Mouse (Mus musculus) intestine, embryonic 15.5 days (tissue): Measurements from ENCODE around the gene Irx4. TPM values are rescaled to one million over a fixed set of nuclear protein-coding genes. Genes with fewer than 3 reads are reported as not detected.

Experiments
- ATAC-seq: fragments of 200-750 bp; cut with Nextera tagmentation; 2 replicates; pipeline ENCODE4 v1.8.0; 2017; ENCODE audit warnings: moderate TSS enrichment, moderate library complexity
- H3K27ac ChIP-seq: fragments of 300-500 bp; sonication (generic); 2 replicates; pipeline ENCODE4 v1.5.1; 2015; ENCODE audit warnings: mild to moderate bottlenecking, inconsistent platforms
- H3K27me3 ChIP-seq: fragments of 300-500 bp; sonication (generic); replicated peaks from 2 replicates; pipeline ENCODE4 v1.6.1; 2015; ENCODE audit warnings: inconsistent platforms
- H3K36me3 ChIP-seq: fragments of 300-500 bp; sonication (generic); 2 replicates; pipeline ENCODE4 v1.6.1; 2015; ENCODE audit warnings: inconsistent platforms
- H3K4me1 ChIP-seq: fragments of 300-500 bp; sonication (generic); replicated peaks from 2 replicates; pipeline ENCODE4 v1.6.1; 2015; ENCODE audit warnings: inconsistent platforms
- H3K4me2 ChIP-seq: fragments of 300-500 bp; sonication (generic); replicated peaks from 2 replicates; pipeline ENCODE4 v1.6.1; 2015; ENCODE audit warnings: mild to moderate bottlenecking, inconsistent platforms
- H3K4me3 ChIP-seq: fragments of 300-500 bp; sonication (generic); replicated peaks from 2 replicates; pipeline ENCODE4 v1.5.1; 2015; ENCODE audit warnings: inconsistent platforms
- H3K9ac ChIP-seq: fragments of 300-500 bp; sonication (generic); 2 replicates; pipeline ENCODE4 v1.6.1; 2015; ENCODE audit warnings: inconsistent platforms
- H3K9me3 ChIP-seq: fragments of 300-500 bp; sonication (generic); 2 replicates; pipeline ENCODE4 v1.6.1; 2016; ENCODE audit warnings: inconsistent platforms
- WGBS: fragments of 180-500 bp; shearing (Covaris S2); methylation state at CpG from one replicate; pipeline ENCODE4 v1.1.7; 2015; 5-methylcytosine and 5-hydroxymethylcytosine counted together
- polyA plus RNA-seq: library from polyadenylated mRNA; unstranded; fragments of >200 nt; fragmentation: Nextera tagmentation; extraction: Ambion mirVana; gene quantifications from 2 replicates; pipeline ENCODE4 v1.2.1, GENCODE M21; 2015

Irx4 gene
- polyA plus RNA-seq = 0.26 and 0.47 TPM in 2 replicates

GRCm38 (mm10) chr13:73260354-73261035 lies at the start of gene Irx4:
TSS of gene Irx4 (plus strand) at chr13:73260479.
- no peak for ATAC-seq
- Histone ChIP-seq H3K4me1 (peaks cover 23% of the 10 kb centered on the region), H3K4me3 (peak within 1 kb of the TSS; percentile 39), H3K4me2 (peak within 1 kb of the TSS; percentile 82), H3K9me3 (no peaks in the 10 kb centered on the region), H3K27ac (no peak within 1 kb of the TSS), H3K36me3 (no peaks in the 10 kb centered on the region), H3K27me3 (peaks cover 84% of the 10 kb centered on the region), H3K9ac (no peak within 1 kb of the TSS)
- under 1% methylated on average over 85 of the region's 86 CpGs for WGBS

- Histone ChIP-seq H3K4me1 (no peaks in the 10 kb centered on the region), H3K4me2 (no peak overlapping the region), H3K27me3 (no peaks in the 10 kb centered on the region), H3K9ac (no peak overlapping the region), H3K27ac (no peak overlapping the region), H3K36me3 (no peaks in the 10 kb centered on the region), H3K4me3 (no peak overlapping the region), H3K9me3 (no peaks in the 10 kb centered on the region)
- ATAC-seq = no peak
- 71% methylated on average over 10 of the region's 10 CpGs for WGBS
These were observed 46.0 kb upstream of the Irx4 start for GRCm38 (mm10) chr13:73214301-73214700.

- Histone ChIP-seq H3K9ac (no peak overlapping the region), H3K27me3 (no peaks in the 10 kb centered on the region), H3K4me3 (no peak overlapping the region), H3K27ac (no peak overlapping the region), H3K4me2 (no peak overlapping the region), H3K36me3 (no peaks in the 10 kb centered on the region), H3K9me3 (no peaks in the 10 kb centered on the region), H3K4me1 (no peaks in the 10 kb centered on the region)
- 42% methylated on average over 8 of the region's 8 CpGs for WGBS
- ATAC-seq = no peak
These were observed 23.8 kb upstream of the Irx4 start for GRCm38 (mm10) chr13:73236461-73236860.

- no peak overlapping the region for H3K4me2 ChIP-seq
- H3K27ac ChIP-seq = no peak overlapping the region
- H3K4me3 ChIP-seq = no peak overlapping the region
- WGBS = 84% methylated on average over 4 of the region's 4 CpGs
- H3K4me1 ChIP-seq = no peaks in the 10 kb centered on the region
- no peak overlapping the region for H3K9ac ChIP-seq
- no peaks in the 10 kb centered on the region for H3K36me3 ChIP-seq
- no peak for ATAC-seq
- no peaks in the 10 kb centered on the region for H3K27me3 ChIP-seq
- no peaks in the 10 kb centered on the region for H3K9me3 ChIP-seq
These were observed 21.0 kb upstream of the Irx4 start for GRCm38 (mm10) chr13:73239191-73239746.

GRCm38 (mm10) chr13:73242556-73242955 lies 17.7 kb upstream of the Irx4 start:
- Histone ChIP-seq H3K9me3 (no peaks in the 10 kb centered on the region), H3K36me3 (no peaks in the 10 kb centered on the region), H3K27me3 (no peaks in the 10 kb centered on the region), H3K4me2 (no peak overlapping the region), H3K4me1 (no peaks in the 10 kb centered on the region), H3K27ac (no peak overlapping the region), H3K4me3 (no peak overlapping the region), H3K9ac (no peak overlapping the region)
- ATAC-seq = no peak
- 90% methylated on average over 5 of the region's 5 CpGs for WGBS

- ATAC-seq = no peak
- no peak overlapping the region for H3K4me2 ChIP-seq
- H3K9ac ChIP-seq = no peak overlapping the region
- H3K4me1 ChIP-seq = no peaks in the 10 kb centered on the region
- 91% methylated on average over 4 of the region's 4 CpGs for WGBS
- H3K36me3 ChIP-seq = no peaks in the 10 kb centered on the region
- H3K9me3 ChIP-seq = no peaks in the 10 kb centered on the region
- no peak overlapping the region for H3K4me3 ChIP-seq
- H3K27me3 ChIP-seq = 0 out of 2 replicates have a peak, but pooled peaks cover 3% of the 10 kb centered on the region
- no peak overlapping the region for H3K27ac ChIP-seq
These were observed 13.3 kb upstream of the Irx4 start for GRCm38 (mm10) chr13:73246961-73247360.

- Histone ChIP-seq H3K4me2 (no peak overlapping the region), H3K36me3 (no peaks in the 10 kb centered on the region), H3K4me3 (no peak overlapping the region), H3K9ac (no peak overlapping the region), H3K9me3 (no peaks in the 10 kb centered on the region), H3K4me1 (no peaks in the 10 kb centered on the region), H3K27ac (no peak overlapping the region), H3K27me3 (peaks cover 7% of the 10 kb centered on the region; the same call in 1 of the 2 replicates)
- 28% methylated on average over 7 of the region's 7 CpGs for WGBS
- peak; percentile 80 for ATAC-seq
These were observed 9.1 kb upstream of the Irx4 start for GRCm38 (mm10) chr13:73251222-73251621.

- H3K36me3 ChIP-seq = no peaks in the 10 kb centered on the region
- no peak overlapping the region for H3K27ac ChIP-seq
- H3K9ac ChIP-seq = no peak overlapping the region
- H3K27me3 ChIP-seq = peaks cover 12% of the 10 kb centered on the region
- no peaks in the 10 kb centered on the region for H3K4me1 ChIP-seq
- 52% methylated on average over 5 of the region's 5 CpGs for WGBS
- H3K4me2 ChIP-seq = no peak overlapping the region
- no peak overlapping the region for H3K4me3 ChIP-seq
- peak; percentile 51 for ATAC-seq
- no peaks in the 10 kb centered on the region for H3K9me3 ChIP-seq
These were observed 8.3 kb upstream of the Irx4 start for GRCm38 (mm10) chr13:73252022-73252421.

- Histone ChIP-seq H3K4me1 (peaks cover 11% of the 10 kb centered on the region), H3K27ac (no peak overlapping the region), H3K4me3 (no peak overlapping the region), H3K9me3 (no peaks in the 10 kb centered on the region), H3K9ac (no peak overlapping the region), H3K4me2 (no peak overlapping the region), H3K36me3 (no peaks in the 10 kb centered on the region), H3K27me3 (peaks cover 68% of the 10 kb centered on the region)
- WGBS = 62% methylated on average over 4 of the region's 4 CpGs
- no peak for ATAC-seq
These were observed 1.9 kb upstream of the Irx4 start for GRCm38 (mm10) chr13:73258415-73258814.

GRCm38 (mm10) chr13:73259577-73260353 lies 514 bp upstream of the Irx4 start:
- H3K27ac ChIP-seq = no peak overlapping the region
- no peaks in the 10 kb centered on the region for H3K9me3 ChIP-seq
- H3K4me2 ChIP-seq = peak overlapping the region; percentile 82
- H3K27me3 ChIP-seq = peaks cover 78% of the 10 kb centered on the region
- no peaks in the 10 kb centered on the region for H3K36me3 ChIP-seq
- no peak for ATAC-seq
- no peak overlapping the region for H3K9ac ChIP-seq
- H3K4me3 ChIP-seq = peak overlapping the region; percentile 39
- peaks cover 20% of the 10 kb centered on the region for H3K4me1 ChIP-seq
- 22% methylated on average over 10 of the region's 10 CpGs for WGBS

GRCm38 (mm10) chr13:73261036-73261730 lies 904 bp downstream of the Irx4 start:
- H3K36me3 ChIP-seq = no peaks in the 10 kb centered on the region
- peak overlapping the region; percentile 39 for H3K4me3 ChIP-seq
- H3K4me1 ChIP-seq = peaks cover 23% of the 10 kb centered on the region
- peak overlapping the region; percentile 82 for H3K4me2 ChIP-seq
- 7% methylated on average over 25 of the region's 25 CpGs for WGBS
- H3K27me3 ChIP-seq = peaks cover 86% of the 10 kb centered on the region
- no peak overlapping the region for H3K27ac ChIP-seq
- ATAC-seq = no peak
- no peak overlapping the region for H3K9ac ChIP-seq
- H3K9me3 ChIP-seq = no peaks in the 10 kb centered on the region

- H3K9me3 ChIP-seq = no peaks in the 10 kb centered on the region
- H3K27me3 ChIP-seq = peaks cover 89% of the 10 kb centered on the region
- H3K9ac ChIP-seq = no peak overlapping the region
- peaks cover 23% of the 10 kb centered on the region for H3K4me1 ChIP-seq
- ATAC-seq = no peak
- H3K27ac ChIP-seq = no peak overlapping the region
- H3K36me3 ChIP-seq = no peaks in the 10 kb centered on the region
- H3K4me2 ChIP-seq = no peak overlapping the region
- H3K4me3 ChIP-seq = no peak overlapping the region
- 18% methylated on average over 2 of the region's 2 CpGs for WGBS
These were observed 1.6 kb downstream of the Irx4 start for GRCm38 (mm10) chr13:73261881-73262280.
